Mouse (Mus musculus): ENCODE data around the gene Adh5. TPM values are rescaled to one million over a fixed set of nuclear protein-coding genes. Genes with fewer than 3 reads are reported as not detected.

Gene Adh5
- polyA plus RNA-seq, 1 experiment from 2014 or later: 256 TPM

- no peaks in the 10 kb centered on the region for H3K4me1 ChIP-seq (ENCODE audit: control insufficient read depth, insufficient read depth, low read length)
- 82% methylated on average over 10 of the region's 10 CpGs for WGBS
- H3K9ac ChIP-seq (ENCODE audit: low read depth, low read length): no peak overlapping the region
- peaks cover 82% of the 10 kb centered on the region for H3K36me3 ChIP-seq (ENCODE audit: control insufficient read depth, insufficient read depth, low read length)
- ATAC-seq (ENCODE audit: low FRiP score, low TSS enrichment): no peak; the same call in 1 of the 2 replicates
- no peak overlapping the region for H3K27ac ChIP-seq (ENCODE audit: low read depth, low read length)
- no peak overlapping the region for H3K4me2 ChIP-seq (replicated peaks; ENCODE audit: low read depth, low read length)
- no peaks in the 10 kb centered on the region for H3K9me3 ChIP-seq (ENCODE audit: control insufficient read depth, low read length)
- H3K4me3 ChIP-seq (ENCODE audit: low read length): no peak overlapping the region
- no peaks in the 10 kb centered on the region for H3K27me3 ChIP-seq (ENCODE audit: control insufficient read depth, insufficient read depth, low read length)
Measured at GRCm38 (mm10) chr3:138452169-138452568, 9.3 kb downstream of the Adh5 start.

GRCm38 (mm10) chr3:138454234-138454633, 11.3 kb downstream of the Adh5 start:
- H3K27me3 ChIP-seq (ENCODE audit: control insufficient read depth, insufficient read depth, low read length): no peaks in the 10 kb centered on the region
- H3K27ac ChIP-seq (ENCODE audit: low read depth, low read length): no peak overlapping the region
- no peaks in the 10 kb centered on the region for H3K9me3 ChIP-seq (ENCODE audit: control insufficient read depth, low read length)
- no peaks in the 10 kb centered on the region for H3K4me1 ChIP-seq (ENCODE audit: control insufficient read depth, insufficient read depth, low read length)
- no peak for ATAC-seq (ENCODE audit: low FRiP score, low TSS enrichment)
- WGBS: 94% methylated on average over 1 of the region's 1 CpGs
- peaks cover 90% of the 10 kb centered on the region for H3K36me3 ChIP-seq (ENCODE audit: control insufficient read depth, insufficient read depth, low read length)
- no peak overlapping the region for H3K4me3 ChIP-seq (ENCODE audit: low read length)
- H3K9ac ChIP-seq (ENCODE audit: low read depth, low read length): no peak overlapping the region
- H3K4me2 ChIP-seq (replicated peaks; ENCODE audit: low read depth, low read length): no peak overlapping the region

- Histone ChIP-seq H3K4me3 (ENCODE audit: low read length) (no peak overlapping the region), H3K4me2 (replicated peaks; ENCODE audit: low read depth, low read length) (no peak overlapping the region), H3K9me3 (ENCODE audit: control insufficient read depth, low read length) (no peaks in the 10 kb centered on the region), H3K36me3 (ENCODE audit: control insufficient read depth, insufficient read depth, low read length) (peaks cover 90% of the 10 kb centered on the region), H3K4me1 (ENCODE audit: control insufficient read depth, insufficient read depth, low read length) (no peaks in the 10 kb centered on the region), H3K27ac (ENCODE audit: low read depth, low read length) (no peak overlapping the region), H3K9ac (ENCODE audit: low read depth, low read length) (no peak overlapping the region), H3K27me3 (ENCODE audit: control insufficient read depth, insufficient read depth, low read length) (no peaks in the 10 kb centered on the region)
- WGBS: 92% methylated on average over 13 of the region's 13 CpGs
- ATAC-seq (ENCODE audit: low FRiP score, low TSS enrichment): no peak
Measured at GRCm38 (mm10) chr3:138454711-138455435, 12.0 kb downstream of the Adh5 start.

GRCm38 (mm10) chr3:138458441-138458840, 15.5 kb downstream of the Adh5 start:
- H3K27me3 ChIP-seq (ENCODE audit: control insufficient read depth, insufficient read depth, low read length): no peaks in the 10 kb centered on the region
- H3K9me3 ChIP-seq (ENCODE audit: control insufficient read depth, low read length): no peaks in the 10 kb centered on the region
- no peak overlapping the region for H3K4me3 ChIP-seq (ENCODE audit: low read length)
- ATAC-seq (ENCODE audit: low FRiP score, low TSS enrichment): no peak
- no peak overlapping the region for H3K27ac ChIP-seq (ENCODE audit: low read depth, low read length)
- peaks cover 78% of the 10 kb centered on the region for H3K36me3 ChIP-seq (ENCODE audit: control insufficient read depth, insufficient read depth, low read length)
- no peak overlapping the region for H3K4me2 ChIP-seq (replicated peaks; ENCODE audit: low read depth, low read length)
- WGBS: 95% methylated on average over 3 of the region's 3 CpGs
- no peak overlapping the region for H3K9ac ChIP-seq (ENCODE audit: low read depth, low read length)
- no peaks in the 10 kb centered on the region for H3K4me1 ChIP-seq (ENCODE audit: control insufficient read depth, insufficient read depth, low read length)

GRCm38 (mm10) chr3:138460260-138460659, 17.4 kb downstream of the Adh5 start:
- Histone ChIP-seq H3K4me3 (ENCODE audit: low read length) (no peak overlapping the region), H3K36me3 (ENCODE audit: control insufficient read depth, insufficient read depth, low read length) (peaks cover 77% of the 10 kb centered on the region), H3K9ac (ENCODE audit: low read depth, low read length) (no peak overlapping the region), H3K9me3 (ENCODE audit: control insufficient read depth, low read length) (no peaks in the 10 kb centered on the region), H3K27ac (ENCODE audit: low read depth, low read length) (no peak overlapping the region), H3K4me1 (ENCODE audit: control insufficient read depth, insufficient read depth, low read length) (no peaks in the 10 kb centered on the region), H3K27me3 (ENCODE audit: control insufficient read depth, insufficient read depth, low read length) (no peaks in the 10 kb centered on the region), H3K4me2 (replicated peaks; ENCODE audit: low read depth, low read length) (no peak overlapping the region)
- ATAC-seq (ENCODE audit: low FRiP score, low TSS enrichment): no peak
- 83% methylated on average over 13 of the region's 13 CpGs for WGBS

GRCm38 (mm10) chr3:138461832-138462231, 18.9 kb downstream of the Adh5 start:
- peaks cover 77% of the 10 kb centered on the region for H3K36me3 ChIP-seq (ENCODE audit: control insufficient read depth, insufficient read depth, low read length)
- no peaks in the 10 kb centered on the region for H3K4me1 ChIP-seq (ENCODE audit: control insufficient read depth, insufficient read depth, low read length)
- H3K4me2 ChIP-seq (replicated peaks; ENCODE audit: low read depth, low read length): no peak overlapping the region
- 91% methylated on average over 3 of the region's 3 CpGs for WGBS
- no peak overlapping the region for H3K4me3 ChIP-seq (ENCODE audit: low read length)
- H3K27me3 ChIP-seq (ENCODE audit: control insufficient read depth, insufficient read depth, low read length): no peaks in the 10 kb centered on the region
- no peaks in the 10 kb centered on the region for H3K9me3 ChIP-seq (ENCODE audit: control insufficient read depth, low read length)
- H3K27ac ChIP-seq (ENCODE audit: low read depth, low read length): no peak overlapping the region
- H3K9ac ChIP-seq (ENCODE audit: low read depth, low read length): no peak overlapping the region
- no peak for ATAC-seq (ENCODE audit: low FRiP score, low TSS enrichment)

- H3K27ac ChIP-seq (ENCODE audit: low read depth, low read length): no peak overlapping the region
- H3K4me2 ChIP-seq (replicated peaks; ENCODE audit: low read depth, low read length): no peak overlapping the region
- WGBS: 62% methylated on average over 2 of the region's 2 CpGs
- no peaks in the 10 kb centered on the region for H3K4me1 ChIP-seq (ENCODE audit: control insufficient read depth, insufficient read depth, low read length)
- no peaks in the 10 kb centered on the region for H3K27me3 ChIP-seq (ENCODE audit: control insufficient read depth, insufficient read depth, low read length)
- peaks cover 73% of the 10 kb centered on the region for H3K36me3 ChIP-seq (ENCODE audit: control insufficient read depth, insufficient read depth, low read length)
- peak; percentile 74; the same call in 1 of the 2 replicates for ATAC-seq (ENCODE audit: low FRiP score, low TSS enrichment)
- no peak overlapping the region for H3K4me3 ChIP-seq (ENCODE audit: low read length)
- H3K9ac ChIP-seq (ENCODE audit: low read depth, low read length): no peak overlapping the region
- no peaks in the 10 kb centered on the region for H3K9me3 ChIP-seq (ENCODE audit: control insufficient read depth, low read length)
Measured at GRCm38 (mm10) chr3:138463137-138463536, 20.2 kb downstream of the Adh5 start.

GRCm38 (mm10) chr3:138463807-138464206, 20.9 kb downstream of the Adh5 start:
- 84% methylated on average over 6 of the region's 6 CpGs for WGBS
- no peaks in the 10 kb centered on the region for H3K4me1 ChIP-seq (ENCODE audit: control insufficient read depth, insufficient read depth, low read length)
- H3K9ac ChIP-seq (ENCODE audit: low read depth, low read length): no peak overlapping the region
- no peaks in the 10 kb centered on the region for H3K9me3 ChIP-seq (ENCODE audit: control insufficient read depth, low read length)
- no peak overlapping the region for H3K4me3 ChIP-seq (ENCODE audit: low read length)
- H3K27ac ChIP-seq (ENCODE audit: low read depth, low read length): no peak overlapping the region
- peaks cover 73% of the 10 kb centered on the region for H3K36me3 ChIP-seq (ENCODE audit: control insufficient read depth, insufficient read depth, low read length)
- no peak for ATAC-seq (ENCODE audit: low FRiP score, low TSS enrichment)
- no peaks in the 10 kb centered on the region for H3K27me3 ChIP-seq (ENCODE audit: control insufficient read depth, insufficient read depth, low read length)
- no peak overlapping the region for H3K4me2 ChIP-seq (replicated peaks; ENCODE audit: low read depth, low read length)

- Histone ChIP-seq H3K27ac (ENCODE audit: low read depth, low read length) (no peak overlapping the region), H3K9me3 (ENCODE audit: control insufficient read depth, low read length) (no peaks in the 10 kb centered on the region), H3K4me2 (replicated peaks; ENCODE audit: low read depth, low read length) (no peak overlapping the region), H3K36me3 (ENCODE audit: control insufficient read depth, insufficient read depth, low read length) (peaks cover 69% of the 10 kb centered on the region), H3K27me3 (ENCODE audit: control insufficient read depth, insufficient read depth, low read length) (no peaks in the 10 kb centered on the region), H3K4me1 (ENCODE audit: control insufficient read depth, insufficient read depth, low read length) (no peaks in the 10 kb centered on the region), H3K9ac (ENCODE audit: low read depth, low read length) (no peak overlapping the region), H3K4me3 (ENCODE audit: low read length) (no peak overlapping the region)
- no peak for ATAC-seq (ENCODE audit: low FRiP score, low TSS enrichment)
- WGBS: 72% methylated on average over 16 of the region's 16 CpGs
Measured at GRCm38 (mm10) chr3:138464573-138465147, 21.8 kb downstream of the Adh5 start.

Data from kidney, embryonic 14.5 days (tissue).